Mouse (Mus musculus): Measurements from ENCODE around the gene Sorcs2.
A peak's percentile ranks its signal among the peaks of the same experiment; 100 is the strongest.

Sorcs2 gene

GRCm38 (mm10) chr5:36223787-36224186 lies 174.2 kb downstream of the Sorcs2 start:
- peak in 1 of 2 experiments; percentile 43 for DNase-seq

DNA sequence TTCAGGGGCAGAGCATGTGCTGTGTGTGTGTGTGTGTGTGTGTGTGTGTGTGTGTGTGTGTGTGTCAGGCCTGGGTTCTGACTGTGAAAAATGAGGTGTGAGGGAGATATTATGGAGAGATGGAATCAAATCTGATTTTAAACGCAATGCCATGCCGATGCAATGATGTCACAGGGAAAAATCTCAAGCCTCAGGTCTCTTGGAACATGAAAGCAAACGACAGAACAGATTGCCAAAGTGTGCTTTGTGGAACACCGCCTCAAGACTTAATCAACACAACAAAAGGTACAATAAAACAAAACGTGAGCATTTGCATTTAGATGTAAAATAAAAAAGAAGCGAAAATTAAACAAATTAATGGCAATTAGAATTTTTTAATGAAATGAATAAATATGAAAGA lies 177.3 kb downstream of the Sorcs2 start:
- no peak for DNase-seq

- DNase-seq = no peak
Measured at GRCm38 (mm10) chr5:36220105-36220504, 177.8 kb downstream of the Sorcs2 start.

GRCm38 (mm10) chr5:36213310-36213709 lies 184.6 kb downstream of the Sorcs2 start:
- no peak for DNase-seq

DNA sequence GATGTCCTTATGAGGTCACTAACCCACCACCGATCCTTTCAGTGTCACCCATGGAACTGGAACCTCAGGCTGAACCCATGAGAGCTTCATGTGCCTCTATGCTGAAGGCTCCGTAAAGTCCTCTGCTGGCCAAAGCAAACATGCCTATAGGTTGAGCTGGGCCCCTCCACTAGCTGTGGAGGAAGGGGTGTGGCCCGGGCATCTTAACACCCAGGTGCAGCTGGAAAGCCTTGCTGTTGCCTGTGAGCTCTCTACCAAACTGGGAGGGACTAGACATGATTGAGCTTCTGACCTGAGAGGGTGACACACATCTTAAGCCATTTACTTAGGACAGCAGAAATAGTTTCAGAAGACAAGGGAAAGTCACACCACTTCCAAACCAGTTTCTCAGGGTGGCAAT lies 189.1 kb downstream of the Sorcs2 start:
- no peak for DNase-seq

- DNase-seq = no peak
Measured at GRCm38 (mm10) chr5:36205397-36205796, 192.5 kb downstream of the Sorcs2 start.

- DNase-seq = no peak
Measured at GRCm38 (mm10) chr5:36203916-36204315, 194.0 kb downstream of the Sorcs2 start, which contains the start of gene Psapl1. Gene Psapl1, plus strand, starts transcription at chr5:36204021.

DNA sequence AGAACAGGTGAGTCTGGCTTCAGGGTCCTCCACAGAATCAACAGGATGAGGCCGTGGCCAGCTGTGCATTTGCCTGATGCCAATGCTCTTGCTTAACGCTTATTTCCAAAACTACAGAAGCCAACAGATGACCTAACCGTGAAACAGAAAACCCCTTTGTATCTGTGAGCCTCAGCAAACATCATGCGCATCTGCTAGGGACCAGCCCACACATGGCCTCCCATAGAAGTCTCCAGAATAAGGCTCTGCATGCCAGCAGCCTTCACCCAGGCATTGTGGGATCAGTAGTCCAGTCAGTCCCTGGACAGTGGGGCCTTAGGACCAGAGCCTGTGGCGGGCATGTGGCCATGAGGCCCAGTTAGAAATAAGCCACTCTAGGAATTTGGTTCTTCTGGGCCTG lies 194.5 kb downstream of the Sorcs2 start:
- DNase-seq = no peak

GRCm38 (mm10) chr5:36202781-36203180 lies 195.2 kb downstream of the Sorcs2 start:
- DNase-seq = no peak

GRCm38 (mm10) chr5:36199519-36199918 lies 198.4 kb downstream of the Sorcs2 start:
- DNase-seq = no peak

DNA sequence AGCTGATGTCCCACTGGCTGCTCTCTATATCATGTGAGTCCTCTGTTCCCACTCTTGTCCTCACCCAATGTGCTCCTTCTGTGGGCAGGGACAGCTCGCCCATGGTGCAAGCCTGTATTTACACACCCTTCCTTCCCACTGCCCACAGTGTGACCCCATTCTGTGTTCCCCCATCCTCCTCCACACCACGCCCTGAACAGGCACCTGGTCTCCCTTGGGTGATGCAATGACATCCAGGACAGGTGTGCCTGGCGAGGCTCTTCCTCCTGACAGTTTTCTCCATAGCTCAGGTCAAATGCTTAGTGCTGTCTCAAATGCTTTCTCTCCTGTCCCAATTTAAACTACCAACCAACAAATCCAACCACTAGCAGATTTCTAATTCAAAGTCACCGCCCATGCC lies 202.5 kb downstream of the Sorcs2 start:
- no peak for DNase-seq

- DNase-seq = no peak
Measured at GRCm38 (mm10) chr5:36194631-36195030, 203.3 kb downstream of the Sorcs2 start.

- DNase-seq = no peak
Measured at GRCm38 (mm10) chr5:36192677-36193076, 205.3 kb downstream of the Sorcs2 start.

GRCm38 (mm10) chr5:36191876-36192275 lies 206.1 kb downstream of the Sorcs2 start:
- peak in 1 of 2 experiments; percentile 4 for DNase-seq

DNA sequence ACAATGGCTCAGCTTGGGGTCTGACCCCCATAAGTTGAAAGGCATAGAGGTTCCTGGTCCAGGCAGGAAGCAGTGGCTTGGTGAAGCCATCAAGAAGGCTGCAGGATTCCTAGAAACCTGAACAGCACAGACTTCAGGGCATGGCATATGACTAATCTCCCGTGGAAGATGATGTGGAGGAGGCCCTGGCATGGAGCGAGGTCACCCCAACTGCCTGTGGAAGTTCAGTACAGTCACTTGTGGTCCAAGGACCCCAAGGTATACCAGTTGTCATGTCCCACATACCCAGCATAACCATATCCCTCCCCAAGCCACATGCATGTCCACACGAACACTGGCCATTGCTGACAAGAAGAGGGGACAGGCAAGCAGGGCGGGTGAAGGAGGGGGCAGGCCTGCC lies 206.7 kb downstream of the Sorcs2 start:
- DNase-seq = no peak

GRCm38 (mm10) chr5:36188310-36188709 lies 209.6 kb downstream of the Sorcs2 start:
- DNase-seq = no peak

GRCm38 (mm10) chr5:36186294-36187053 lies 211.5 kb downstream of the Sorcs2 start:
- DNase-seq = no peak

GRCm38 (mm10) chr5:36182326-36182725 lies 215.6 kb downstream of the Sorcs2 start:
- DNase-seq = no peak

DNA sequence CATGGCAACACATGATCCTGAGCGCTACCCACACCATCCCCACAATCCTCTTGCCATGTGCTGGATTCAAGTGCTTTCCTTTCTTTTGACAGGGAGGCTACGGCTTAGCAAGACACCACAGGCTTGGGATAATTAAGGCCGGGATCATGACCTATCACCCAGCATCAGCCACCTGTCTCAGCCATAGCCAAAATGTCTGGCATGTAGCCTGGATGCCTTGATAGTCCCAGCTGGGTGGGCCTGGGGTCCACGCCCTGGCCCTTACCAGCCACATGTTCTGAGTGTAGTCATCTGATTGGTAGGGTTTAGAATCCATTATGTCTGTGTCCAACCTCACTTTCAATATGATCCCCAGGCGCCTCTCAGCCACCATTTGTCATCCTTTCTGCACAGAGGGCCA lies 218.2 kb downstream of the Sorcs2 start:
- no peak for DNase-seq

- DNase-seq = no peak
Measured at GRCm38 (mm10) chr5:36178785-36179184, 219.2 kb downstream of the Sorcs2 start.

DNA sequence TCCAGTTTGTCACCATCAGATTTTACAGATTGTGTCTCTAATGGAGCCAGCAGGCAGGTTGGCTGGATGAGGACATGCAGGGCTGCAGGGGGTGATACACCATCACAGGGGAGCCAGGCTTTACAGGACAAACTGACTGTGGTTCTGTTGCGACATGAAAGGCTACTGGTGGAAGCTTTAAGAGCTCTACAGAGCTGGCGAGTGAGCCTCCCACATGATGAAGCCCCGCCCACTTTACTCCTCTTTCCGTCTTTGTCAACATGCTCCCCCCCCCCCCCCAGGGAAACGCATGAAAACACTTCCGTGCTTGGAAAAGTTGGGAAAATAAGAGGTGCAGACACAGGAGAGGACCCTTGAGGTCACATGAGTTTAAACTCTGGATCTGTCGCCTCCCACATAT lies 219.7 kb downstream of the Sorcs2 start:
- no peak for DNase-seq

GRCm38 (mm10) chr5:36176873-36177272 lies 221.1 kb downstream of the Sorcs2 start:
- DNase-seq = no peak

DNA sequence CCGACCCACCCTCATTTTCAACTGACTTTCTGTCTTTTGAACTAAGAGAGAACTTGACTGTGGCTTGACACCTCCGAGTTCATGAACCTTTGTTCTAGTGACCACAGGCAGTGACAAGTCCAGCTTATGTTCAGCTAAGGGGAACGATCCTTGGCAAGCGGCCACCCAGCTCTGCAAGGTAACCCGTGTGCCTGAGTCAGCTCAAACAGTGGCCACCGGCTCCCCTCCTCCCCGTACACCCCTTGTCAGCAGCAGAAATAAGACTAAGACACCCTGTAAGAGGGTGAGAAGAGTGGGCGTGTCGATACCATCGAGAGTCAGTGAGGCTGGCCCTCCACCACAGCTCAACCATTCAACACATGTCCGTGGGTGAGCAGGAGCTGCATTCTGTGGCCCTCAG lies 221.5 kb downstream of the Sorcs2 start:
- no peak for DNase-seq

DNA sequence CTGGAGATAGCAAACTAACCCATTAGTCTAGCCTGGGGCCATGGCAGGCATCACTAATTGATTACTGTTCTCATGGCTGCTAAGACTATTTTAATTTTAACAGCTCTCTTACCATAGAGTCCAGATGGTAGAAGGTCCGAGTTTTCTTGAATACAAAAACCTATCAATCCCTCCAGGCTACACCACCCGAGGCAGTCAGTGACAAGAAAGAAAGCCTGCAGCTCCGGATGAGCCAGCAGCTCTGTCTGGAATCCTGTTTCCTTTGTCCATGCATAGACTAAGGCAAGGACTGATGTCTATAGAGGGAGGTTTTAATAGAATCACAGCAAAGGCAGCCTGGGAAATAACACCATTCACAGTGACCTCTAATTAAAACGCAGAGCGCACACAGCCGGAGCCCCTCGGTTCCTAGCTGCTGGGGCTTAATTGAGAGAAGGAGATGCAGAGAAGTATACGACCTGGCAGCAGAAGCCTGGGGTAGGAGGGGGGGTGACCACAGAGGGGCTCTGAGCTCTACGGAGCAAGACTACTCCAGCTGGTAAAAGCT lies 223.3 kb downstream of the Sorcs2 start:
- DNase-seq = no peak
